Mouse (Mus musculus): ENCODE measurements at regions not wholly inside any gene's neighbourhood (a gene's known extent, or its start where the extent isn't known, plus 50 kb on each side); places are given as distances from the start of the nearest gene placed in this dataset.

DNA sequence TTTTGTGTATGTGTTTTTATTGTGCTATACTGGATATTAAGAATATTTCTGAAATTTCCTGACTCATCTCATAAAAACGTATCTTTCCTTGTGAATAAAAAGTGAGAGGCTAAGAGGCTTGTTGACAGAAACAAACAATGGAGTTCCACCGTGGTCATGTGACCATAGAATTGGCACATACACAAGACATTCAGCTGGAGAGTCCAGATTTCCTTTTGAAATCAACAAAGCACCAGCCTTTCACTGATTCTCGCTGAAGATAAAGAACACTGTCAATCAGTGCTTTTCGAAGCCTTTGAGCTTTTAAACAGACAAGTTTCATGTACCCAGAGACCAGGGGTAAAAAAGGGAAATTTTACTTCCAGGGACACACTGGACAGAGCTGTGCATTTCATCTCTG is 80.3 kb upstream of the Bet1 start:
- TF ChIP-seq CTCF (IDR thresholded peaks at IDR 0.05; ENCODE audit: control insufficient read depth, insufficient read depth, insufficient read length), result no peak
- TF ChIP-seq CEBPB (IDR thresholded peaks at IDR 0.05; ENCODE audit: low read depth), result no peak

Data from C2C12 (cell line).